Mouse (Mus musculus) kidney, postnatal 0 days (tissue): Measurements from ENCODE around the gene Dok4. TPM values are rescaled to one million over a fixed set of nuclear protein-coding genes. Genes with fewer than 3 reads are reported as not detected.

ENCODE experiments used
- ATAC-seq: fragments of 200-750 bp; cut with Nextera tagmentation; replicated peaks from 2 replicates; pipeline ENCODE4 v1.8.0; 2017; ENCODE audit warnings: low read depth, moderate number of reproducible peaks, moderate TSS enrichment, moderate library complexity; ENCODE audit not compliant: low FRiP score
- DNase-seq: peaks from one replicate; pipeline ENCODE4 v3.0.0-alpha.2; 2016; ENCODE audit warnings: low spot score
- H3K27ac ChIP-seq: fragments of 300-500 bp; sonication (generic); 2 replicates; pipeline ENCODE4 v1.5.1; 2014; ENCODE audit warnings: mild to moderate bottlenecking
- H3K27me3 ChIP-seq: fragments of 300-500 bp; sonication (generic); 2 replicates; pipeline ENCODE4 v1.6.1; 2014; ENCODE audit warnings: low read length, mixed read lengths; ENCODE audit not compliant: insufficient read depth
- H3K36me3 ChIP-seq: fragments of 300-500 bp; sonication (generic); 2 replicates; pipeline ENCODE4 v1.6.1; 2014; ENCODE audit warnings: low read length, mixed read lengths; ENCODE audit not compliant: insufficient read depth
- H3K4me1 ChIP-seq: fragments of 300-500 bp; sonication (generic); replicated peaks from 2 replicates; pipeline ENCODE4 v1.6.1; 2014; ENCODE audit warnings: antibody characterized with exemption, low read length, mixed read lengths; ENCODE audit not compliant: insufficient read depth
- H3K4me2 ChIP-seq: fragments of 300-500 bp; sonication (generic); 2 replicates; pipeline ENCODE4 v1.6.1; 2014; ENCODE audit warnings: mild to moderate bottlenecking, low read length, moderate library complexity, mixed read lengths
- H3K4me3 ChIP-seq: fragments of 300-500 bp; sonication (generic); replicated peaks from 2 replicates; pipeline ENCODE4 v1.5.1; 2014; ENCODE audit warnings: low read depth, low read length
- H3K9ac ChIP-seq: fragments of 300-500 bp; sonication (generic); 2 replicates; pipeline ENCODE4 v1.6.1; 2014; ENCODE audit warnings: low read depth, low read length
- H3K9me3 ChIP-seq: fragments of 300-500 bp; sonication (generic); replicated peaks from 2 replicates; pipeline ENCODE4 v1.6.1; 2016; ENCODE audit warnings: low read length, inconsistent platforms, mixed read lengths
- CTCF ChIP-seq: IDR thresholded peaks from 2 replicates; pipeline ENCODE4 v1.5.1; 2016; ENCODE audit warnings: antibody characterized with exemption, low read depth, mild to moderate bottlenecking, moderate library complexity
- whole genome bisulfite sequencing: fragments of 180-500 bp; shearing (Covaris S2); extraction: QIAGEN DNeasy Blood & Tissue Kit; methylation state at CpG from one replicate; pipeline ENCODE4 v1.1.7; 2014; 5-methylcytosine and 5-hydroxymethylcytosine counted together
- polyA plus RNA-seq: library from polyadenylated mRNA; unstranded; fragments of >200 nt; fragmentation: Nextera tagmentation; extraction: Ambion mirVana; gene quantifications from 2 replicates; pipeline ENCODE4 v1.2.1, GENCODE M21; 2015

Gene Dok4
- polyA plus RNA-seq, 1 experiment from 2014 or later, result 25.2 TPM

DNA sequence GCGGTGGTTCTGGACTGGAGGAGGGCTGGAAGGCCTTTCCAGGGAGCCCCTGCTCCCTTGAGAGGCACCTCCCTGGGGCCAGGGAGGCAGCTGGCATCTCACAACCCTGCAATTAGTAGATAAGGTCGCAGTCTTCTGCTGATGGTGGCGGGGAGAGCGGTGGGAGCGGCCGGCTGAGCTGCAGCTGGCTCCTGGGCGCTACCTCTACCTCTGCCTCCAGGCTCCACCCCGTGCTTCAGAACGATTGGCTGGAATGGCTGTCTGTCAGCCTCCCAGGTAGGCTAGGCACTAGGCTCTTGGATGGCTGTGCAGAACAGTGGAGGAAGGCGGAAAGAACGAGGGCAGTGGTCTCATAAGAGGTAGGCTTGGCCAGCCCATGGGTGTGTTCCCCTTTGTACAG, 23.1 kb upstream of the Dok4 start:
- H3K4me1 ChIP-seq, result peaks cover 24% of the 10 kb centered on the region
- no peak overlapping the region; the same call in 1 of the 2 replicates for H3K27ac ChIP-seq
- H3K9ac ChIP-seq, result no peak overlapping the region
- H3K4me3 ChIP-seq, result no peak overlapping the region
- peak overlapping the region; percentile 48 for H3K4me2 ChIP-seq
- H3K27me3 ChIP-seq, result no peaks in the 10 kb centered on the region
- no peaks in the 10 kb centered on the region for H3K9me3 ChIP-seq
- DNase-seq (peak; percentile 44), ATAC-seq (no peak; the same call in 1 of the 2 replicates)
- 12% methylated on average over 11 of the region's 11 CpGs for WGBS
- 0 out of 2 replicates have a peak, but pooled peaks cover 8% of the 10 kb centered on the region for H3K36me3 ChIP-seq
- TF ChIP-seq CTCF, result no peak

DNA sequence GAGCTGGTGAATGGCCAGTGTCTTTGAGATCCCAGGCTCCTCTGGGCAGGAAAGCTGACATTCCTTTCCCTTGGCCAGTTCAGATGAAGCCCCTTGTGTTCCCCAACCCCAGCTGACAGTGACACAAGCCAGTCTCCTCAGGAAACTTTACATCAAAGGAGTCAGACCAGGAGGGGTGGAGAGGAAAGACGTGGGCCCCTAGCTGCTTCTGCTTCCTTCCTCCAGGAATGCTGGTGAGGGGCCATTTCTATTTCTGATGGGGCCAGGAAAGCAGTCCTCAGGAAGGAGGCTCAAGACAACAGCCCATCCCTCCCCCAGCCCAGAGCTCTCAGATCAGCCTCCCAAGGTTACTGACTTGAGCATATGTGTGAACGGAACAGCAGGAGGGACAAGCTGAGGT, 16.8 kb upstream of the Dok4 start:
- H3K4me1 ChIP-seq, result no peaks in the 10 kb centered on the region
- no peaks in the 10 kb centered on the region for H3K9me3 ChIP-seq
- H3K27me3 ChIP-seq, result no peaks in the 10 kb centered on the region
- no peak overlapping the region for H3K27ac ChIP-seq
- H3K36me3 ChIP-seq, result no peaks in the 10 kb centered on the region
- no peak for TF ChIP-seq CTCF
- H3K4me3 ChIP-seq, result no peak overlapping the region
- H3K9ac ChIP-seq, result no peak overlapping the region
- DNase-seq (no peak), ATAC-seq (no peak; the same call in 1 of the 2 replicates)
- H3K4me2 ChIP-seq, result no peak overlapping the region
- 46% methylated on average over 2 of the region's 2 CpGs for WGBS

DNA sequence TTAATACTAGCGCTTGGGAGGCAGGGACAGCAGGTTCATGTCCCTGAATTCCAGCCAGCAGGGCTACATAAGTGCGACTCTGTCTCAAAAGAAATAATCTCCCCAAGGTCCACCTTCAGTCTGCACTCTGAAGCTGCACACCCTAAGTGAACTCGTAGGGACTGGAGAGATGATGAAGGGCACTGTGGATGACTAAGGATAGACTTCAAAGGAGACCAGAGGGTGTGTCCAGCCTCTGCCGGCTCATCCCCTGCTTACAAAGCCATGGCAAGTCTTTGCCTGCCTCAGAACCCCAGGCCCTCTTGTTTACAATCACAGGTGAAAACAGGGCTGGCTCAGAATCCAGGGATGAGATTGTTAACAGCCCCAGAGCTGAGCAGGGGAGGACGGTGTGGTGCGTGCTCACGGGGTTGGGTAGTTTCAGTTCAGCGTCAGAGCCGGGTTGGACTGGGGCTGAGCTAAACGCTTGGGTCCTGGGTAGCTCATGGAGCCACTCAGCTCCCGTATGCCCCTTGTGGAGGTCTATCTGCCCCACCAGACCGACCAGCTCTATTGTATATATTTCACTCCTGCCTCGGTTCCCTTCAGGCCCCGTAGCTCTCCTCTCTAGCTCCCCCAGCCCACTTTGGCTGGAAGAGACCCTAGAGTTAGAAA, 12.4 kb upstream of the Dok4 start:
- H3K27ac ChIP-seq, result no peak overlapping the region
- no peaks in the 10 kb centered on the region for H3K36me3 ChIP-seq
- H3K9ac ChIP-seq, result no peak overlapping the region
- H3K4me3 ChIP-seq, result no peak overlapping the region
- H3K27me3 ChIP-seq, result no peaks in the 10 kb centered on the region
- WGBS, result 26% methylated on average over 14 of the region's 14 CpGs
- no peaks in the 10 kb centered on the region for H3K4me1 ChIP-seq
- H3K4me2 ChIP-seq, result no peak overlapping the region; the same call in 1 of the 2 replicates
- DNase-seq (no peak), ATAC-seq (no peak)
- 0 out of 2 replicates have a peak, but pooled peaks have one; percentile 8 for TF ChIP-seq CTCF
- no peaks in the 10 kb centered on the region for H3K9me3 ChIP-seq

DNA sequence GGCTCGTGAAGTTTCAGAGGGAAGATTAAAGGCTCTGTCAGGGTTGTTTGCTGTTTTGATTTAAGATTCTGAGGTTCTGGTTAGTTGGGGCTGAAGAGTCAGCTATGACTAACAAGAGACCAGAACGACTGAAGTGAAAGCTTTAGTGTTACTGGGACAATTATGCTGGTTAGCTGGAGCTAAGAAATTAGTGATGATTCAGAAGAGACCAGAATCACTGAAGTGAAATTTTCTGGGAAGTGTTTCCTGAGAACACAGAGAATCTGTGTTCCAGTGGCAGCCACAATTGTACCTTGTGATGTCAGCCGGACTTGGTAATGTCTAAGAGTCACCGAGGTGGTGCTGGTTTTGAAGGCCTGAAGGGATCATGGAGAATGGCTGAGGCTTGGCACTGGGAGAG, 4.6 kb upstream of the Dok4 start:
- TF ChIP-seq CTCF, result no peak
- Histone ChIP-seq H3K36me3 (no peaks in the 10 kb centered on the region), H3K27me3 (no peaks in the 10 kb centered on the region), H3K4me3 (no peak overlapping the region), H3K27ac (no peak overlapping the region), H3K4me1 (peaks cover under 1% of the 10 kb centered on the region; the same call in 1 of the 2 replicates), H3K9me3 (no peaks in the 10 kb centered on the region), H3K9ac (no peak overlapping the region), H3K4me2 (no peak overlapping the region)
- 70% methylated on average over 4 of the region's 4 CpGs for WGBS
- DNase-seq (no peak), ATAC-seq (no peak)

DNA sequence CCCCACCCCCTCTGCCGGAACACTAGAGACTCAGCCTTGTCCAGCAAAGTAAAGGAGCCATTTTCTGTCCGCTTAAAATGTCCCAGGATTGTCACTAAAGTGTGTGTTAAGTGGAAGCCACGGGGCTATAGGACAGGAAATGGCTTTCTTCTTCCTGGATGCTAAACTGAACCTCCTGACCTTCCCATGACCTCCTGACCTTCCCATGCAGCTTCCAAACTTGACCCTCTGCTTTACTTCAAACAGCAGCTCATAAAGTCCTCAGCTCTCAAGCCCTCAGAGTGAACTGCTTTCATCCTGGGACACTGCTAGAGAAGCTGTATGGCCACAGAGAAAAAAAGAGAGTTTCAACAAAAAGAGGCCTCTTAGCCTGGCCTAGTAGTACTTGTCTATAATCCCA, 690 bp upstream of the Dok4 start:
- no peak overlapping the region for H3K9ac ChIP-seq
- no peak; the same call in 1 of the 2 replicates for TF ChIP-seq CTCF
- H3K4me3 ChIP-seq, result no peak overlapping the region
- H3K27me3 ChIP-seq, result no peaks in the 10 kb centered on the region
- H3K9me3 ChIP-seq, result no peaks in the 10 kb centered on the region
- 31% methylated on average over 3 of the region's 3 CpGs for WGBS
- DNase-seq, result no peak
- H3K4me1 ChIP-seq, result peaks cover 12% of the 10 kb centered on the region
- ATAC-seq, result no peak
- 0 out of 2 replicates have a peak overlapping the region, but pooled peaks have one; percentile 94 for H3K4me2 ChIP-seq
- no peaks in the 10 kb centered on the region for H3K36me3 ChIP-seq
- H3K27ac ChIP-seq, result peak overlapping the region; percentile 3; the same call in 1 of the 2 replicates

DNA sequence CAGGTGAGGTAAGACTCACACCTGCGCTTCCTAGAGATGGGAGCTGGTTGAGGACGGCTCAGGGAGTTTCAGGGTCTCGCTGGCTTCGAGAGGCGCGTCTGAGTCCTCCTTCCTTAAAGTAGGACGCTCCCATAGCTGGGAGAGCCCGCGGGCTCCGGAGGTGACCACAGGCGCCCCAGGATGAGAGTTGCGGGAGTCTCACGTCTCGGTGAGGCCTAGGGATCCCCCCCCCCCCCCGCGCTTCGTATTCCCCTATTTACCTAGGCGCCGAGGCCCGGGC, 319 bp downstream of the Dok4 start:
- Histone ChIP-seq H3K9ac (peak overlapping the region; percentile 60), H3K36me3 (no peaks in the 10 kb centered on the region), H3K4me1 (peaks cover 21% of the 10 kb centered on the region), H3K4me2 (peak overlapping the region; percentile 94), H3K9me3 (no peaks in the 10 kb centered on the region), H3K27me3 (no peaks in the 10 kb centered on the region), H3K27ac (peak overlapping the region; percentile 50), H3K4me3 (peak overlapping the region; percentile 57)
- no peak for TF ChIP-seq CTCF
- ATAC-seq (no peak), DNase-seq (peak; percentile 16)
- under 1% methylated on average over 19 of the region's 20 CpGs for WGBS
